Mouse (Mus musculus): ENCODE measurements around the gene Wfdc17.

Gene Wfdc17

GRCm38 (mm10) chr11:83703705-83704104, at the start of gene Wfdc17:
TSS of gene Wfdc17 (plus strand) at chr11:83703991.
- WGBS: 57% methylated on average over 1 of the region's 1 CpGs

DNA sequence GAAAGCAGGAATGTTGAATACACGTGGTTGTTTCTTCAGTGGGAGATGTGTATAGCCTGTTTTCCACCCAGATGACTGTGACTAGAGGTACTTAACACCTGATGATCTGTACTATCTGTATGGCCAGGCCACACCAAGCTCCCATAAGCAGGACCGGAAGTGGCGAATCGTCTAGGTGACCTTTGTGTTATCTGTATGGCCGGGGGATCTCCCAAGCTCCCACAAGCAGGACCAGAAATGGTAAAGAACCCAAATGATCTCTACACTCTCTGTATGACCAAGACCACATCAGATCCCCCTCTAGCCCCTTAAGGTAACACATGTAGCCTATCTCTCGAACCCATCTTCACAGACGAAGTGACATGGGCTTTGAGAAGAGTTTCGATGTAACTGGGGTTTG, 49.2 kb upstream of the Wfdc17 start:
- WGBS: 95% methylated on average over 8 of the region's 8 CpGs

- WGBS: 80% methylated on average over 3 of the region's 3 CpGs
Measured at GRCm38 (mm10) chr11:83657508-83657907, 46.3 kb upstream of the Wfdc17 start.

DNA sequence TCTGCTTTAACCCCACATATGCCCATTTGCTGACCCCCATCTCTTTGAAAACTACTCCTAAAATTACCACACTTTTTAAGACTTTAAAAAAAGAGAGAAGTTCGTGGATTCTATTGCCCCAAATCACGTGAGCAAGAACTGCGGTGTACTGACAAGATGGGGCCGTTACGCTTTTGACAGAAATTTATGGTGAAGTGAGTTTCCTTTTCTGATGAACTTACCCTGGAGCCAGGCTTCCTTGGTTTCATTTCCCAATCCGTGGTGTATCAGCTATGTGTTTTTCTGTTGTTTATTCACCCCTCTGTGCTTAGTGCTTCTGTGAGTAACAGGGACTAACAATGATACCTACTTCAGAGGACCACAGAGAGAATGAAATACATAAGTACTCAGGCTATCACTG, 45.0 kb upstream of the Wfdc17 start:
- WGBS: 78% methylated on average over 6 of the region's 6 CpGs

GRCm38 (mm10) chr11:83662204-83662603, 41.6 kb upstream of the Wfdc17 start, which contains the start of gene Ccl4:
TSS of gene Ccl4 (plus strand) at chr11:83662584.
- 81% methylated on average over 6 of the region's 6 CpGs for WGBS

DNA sequence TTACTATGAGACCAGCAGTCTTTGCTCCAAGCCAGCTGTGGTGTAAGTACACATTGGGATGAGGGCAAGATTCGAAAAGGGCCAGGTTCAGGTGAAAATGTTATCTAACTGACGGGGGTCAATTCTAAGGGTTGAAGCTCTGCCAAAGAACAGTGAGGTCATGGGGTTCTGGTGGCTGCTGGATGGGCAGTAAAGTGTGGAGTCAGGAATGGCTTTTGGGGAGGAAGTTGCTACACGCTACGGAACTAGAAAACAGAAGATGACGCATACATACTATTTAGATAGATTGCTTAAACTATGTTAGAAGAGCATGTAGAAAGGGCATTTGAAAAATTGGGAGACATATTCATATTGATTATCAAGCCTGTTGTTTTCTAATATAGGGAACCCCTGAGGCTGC, 40.3 kb upstream of the Wfdc17 start:
- 91% methylated on average over 5 of the region's 5 CpGs for WGBS

- 41% methylated on average over 1 of the region's 1 CpGs for WGBS
Measured at GRCm38 (mm10) chr11:83675665-83676064, 28.1 kb upstream of the Wfdc17 start.

DNA sequence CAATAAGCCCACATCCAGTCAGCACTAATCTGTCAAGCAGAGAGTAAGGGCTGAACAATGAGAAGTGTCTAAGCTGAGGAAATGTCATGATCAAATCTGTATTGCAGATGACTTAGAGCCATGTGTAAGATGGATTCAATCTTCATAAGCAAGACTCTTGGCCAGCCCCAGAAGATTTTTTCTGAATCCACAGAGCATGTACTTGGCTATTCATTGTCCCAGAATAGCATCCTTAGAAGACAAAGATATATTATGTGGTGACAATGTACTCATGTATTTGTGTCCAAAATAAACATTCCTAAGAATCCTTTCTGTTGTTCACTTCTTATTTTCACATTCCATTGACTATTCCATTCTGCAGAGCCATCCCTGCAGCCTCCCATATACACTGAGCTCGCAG, 13.9 kb upstream of the Wfdc17 start:
- 90% methylated on average over 1 of the region's 1 CpGs for WGBS

GRCm38 (mm10) chr11:83692008-83692407, 11.8 kb upstream of the Wfdc17 start:
- WGBS: 73% methylated on average over 1 of the region's 1 CpGs

- 54% methylated on average over 4 of the region's 4 CpGs for WGBS
Measured at GRCm38 (mm10) chr11:83708715-83709114, 4.9 kb downstream of the Wfdc17 start, which contains the start of gene Wfdc18. TSS of gene Wfdc18 (plus strand) at chr11:83709015.

GRCm38 (mm10) chr11:83709683-83710082, 5.9 kb downstream of the Wfdc17 start:
- 63% methylated on average over 5 of the region's 5 CpGs for WGBS

GRCm38 (mm10) chr11:83712671-83713070, 8.9 kb downstream of the Wfdc17 start:
- WGBS: 76% methylated on average over 1 of the region's 1 CpGs

DNA sequence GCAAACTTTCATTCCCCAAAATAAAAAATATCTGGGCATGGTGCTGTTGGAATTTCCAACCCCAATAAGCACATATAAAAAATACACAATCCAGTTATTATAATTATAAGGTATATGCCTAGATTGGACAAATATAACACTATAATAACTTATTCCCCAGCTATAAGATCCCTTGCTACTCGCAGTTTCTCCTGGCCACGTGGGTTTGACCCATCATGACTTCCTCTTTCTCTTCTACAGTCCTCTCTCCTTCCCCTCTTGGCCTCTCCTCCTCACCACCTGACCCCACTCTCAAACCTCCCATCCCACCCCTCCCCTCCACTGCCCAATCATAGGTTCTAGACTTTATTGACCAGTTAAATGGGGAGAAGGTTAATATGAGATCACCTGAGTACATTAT, 10.1 kb downstream of the Wfdc17 start:
- 76% methylated on average over 2 of the region's 2 CpGs for WGBS

DNA sequence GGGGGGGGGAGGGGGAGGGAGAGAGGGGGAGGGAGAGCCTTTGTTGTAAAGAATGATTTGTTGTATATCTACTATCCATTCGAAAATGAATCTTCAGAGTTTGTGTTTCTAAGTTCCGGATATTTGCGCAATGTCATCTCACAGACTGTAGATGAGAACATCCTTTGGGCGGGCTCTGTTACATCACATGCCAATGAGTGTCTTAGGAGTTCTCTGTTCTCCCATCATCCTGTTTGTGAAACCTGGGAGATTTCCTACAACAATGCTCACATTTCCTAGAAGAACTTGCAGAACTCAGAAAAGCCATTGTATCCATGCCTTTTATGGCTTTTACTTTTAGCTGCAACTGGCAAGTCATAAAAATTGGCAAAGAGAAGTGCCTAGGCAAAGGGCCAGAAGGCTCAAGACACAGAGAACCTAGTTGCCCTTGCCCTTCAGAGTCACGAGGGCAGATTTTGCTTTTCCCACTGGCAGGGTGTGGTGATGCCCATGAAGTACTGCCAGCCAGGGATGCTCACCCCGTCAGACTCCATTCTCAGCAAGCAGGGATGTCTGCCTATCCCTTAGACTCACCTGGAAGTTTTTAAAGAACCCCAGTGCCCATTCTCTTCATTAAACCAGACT, 13.4 kb downstream of the Wfdc17 start:
- 82% methylated on average over 6 of the region's 6 CpGs for WGBS

DNA sequence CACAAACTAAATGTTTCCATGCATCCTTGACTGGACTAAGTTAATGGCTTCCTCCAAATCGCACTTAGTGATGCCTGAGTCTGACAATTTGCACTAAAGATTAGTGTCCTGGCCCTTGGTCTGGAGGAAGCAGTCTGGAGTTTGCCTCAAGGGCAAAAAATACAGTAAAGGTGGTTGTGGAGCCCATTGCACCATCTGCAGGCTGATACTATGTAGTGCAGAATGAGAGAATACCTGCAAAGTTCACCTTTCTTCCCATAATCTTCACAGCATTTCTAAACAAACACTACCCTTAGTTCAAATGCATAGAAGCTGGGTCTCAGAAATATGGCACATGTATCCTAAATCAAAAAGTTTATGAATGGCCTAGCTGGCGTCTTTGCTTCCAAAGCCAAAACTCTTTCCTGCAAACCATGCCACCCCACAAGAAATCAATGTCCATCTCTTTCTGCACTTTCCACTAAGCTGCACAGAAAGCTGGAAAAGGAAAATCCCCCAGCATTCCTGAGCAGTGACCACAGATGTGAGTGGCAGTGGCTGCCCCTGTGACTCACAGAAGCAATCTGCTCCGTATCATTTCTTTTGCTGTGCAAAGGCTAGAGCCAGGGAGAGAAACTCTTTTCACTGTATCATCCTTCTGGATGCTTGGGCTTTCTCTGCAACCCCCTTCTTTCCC, 25.1 kb downstream of the Wfdc17 start:
- WGBS: 74% methylated on average over 3 of the region's 3 CpGs

DNA sequence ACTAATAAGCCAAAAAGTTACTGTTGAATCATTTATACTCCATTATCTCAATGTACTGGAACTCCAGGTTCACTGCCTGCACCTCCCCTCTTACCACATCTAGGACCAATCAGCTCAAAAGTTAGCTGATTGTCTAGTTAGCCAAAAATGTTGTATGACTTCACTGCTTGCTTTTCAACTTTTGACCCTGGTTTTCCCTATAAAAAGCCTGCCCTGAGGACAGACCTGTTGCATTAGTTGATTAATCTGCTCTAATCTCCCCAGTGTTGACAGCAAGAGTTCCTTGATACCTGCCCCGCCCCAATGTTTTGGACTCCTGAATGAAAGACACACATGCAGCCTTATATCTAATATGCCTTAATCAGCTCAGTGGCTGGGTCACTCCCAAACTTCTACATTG, 27.3 kb downstream of the Wfdc17 start:
- WGBS: 97% methylated on average over 1 of the region's 1 CpGs

DNA sequence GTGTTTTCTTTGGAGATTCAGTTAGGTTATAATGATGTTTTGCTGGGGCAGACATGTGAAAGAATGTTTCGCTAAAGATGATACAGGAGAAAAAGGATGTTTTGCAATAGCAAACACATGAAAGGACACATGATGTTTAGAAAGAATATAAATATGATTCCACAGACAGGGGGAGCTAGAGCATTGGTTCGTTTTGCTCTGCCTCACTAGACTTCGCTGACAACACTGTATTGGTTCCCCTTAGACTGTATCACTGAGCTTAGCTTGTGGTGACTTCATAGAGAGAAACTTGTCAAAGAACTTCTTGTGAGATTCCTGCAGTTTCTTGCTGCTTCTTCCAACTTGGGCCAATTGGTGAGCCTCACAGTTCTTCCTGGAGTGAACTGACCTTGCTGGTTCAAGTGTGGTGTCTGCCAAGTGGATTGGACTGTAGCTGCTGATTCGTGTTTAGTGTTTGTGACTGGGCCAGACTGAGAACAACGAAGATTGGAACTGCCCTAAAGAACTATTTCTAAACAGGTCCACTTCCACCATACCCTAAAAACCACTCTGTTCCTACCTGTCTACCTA, 29.4 kb downstream of the Wfdc17 start:
- 74% methylated on average over 5 of the region's 5 CpGs for WGBS

DNA sequence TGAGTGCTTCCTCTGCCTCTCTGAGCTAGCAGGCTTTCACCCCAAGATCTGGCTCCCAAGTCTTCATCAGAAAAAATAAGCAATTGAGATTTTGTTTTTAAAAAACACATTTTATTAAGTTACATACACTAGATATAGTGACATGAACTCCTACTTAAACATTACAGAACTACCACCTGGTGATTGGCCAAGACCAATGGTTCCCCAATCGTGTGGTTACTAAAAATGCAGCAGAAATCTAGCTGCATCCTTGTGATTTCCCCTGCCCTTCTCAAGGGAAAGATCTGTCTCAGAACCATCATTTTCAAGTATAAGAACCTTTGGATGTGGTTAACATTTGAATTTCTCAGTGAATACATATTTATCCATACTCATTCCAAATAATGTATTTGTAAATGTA, 30.4 kb downstream of the Wfdc17 start:
- WGBS: 85% methylated on average over 1 of the region's 1 CpGs

DNA sequence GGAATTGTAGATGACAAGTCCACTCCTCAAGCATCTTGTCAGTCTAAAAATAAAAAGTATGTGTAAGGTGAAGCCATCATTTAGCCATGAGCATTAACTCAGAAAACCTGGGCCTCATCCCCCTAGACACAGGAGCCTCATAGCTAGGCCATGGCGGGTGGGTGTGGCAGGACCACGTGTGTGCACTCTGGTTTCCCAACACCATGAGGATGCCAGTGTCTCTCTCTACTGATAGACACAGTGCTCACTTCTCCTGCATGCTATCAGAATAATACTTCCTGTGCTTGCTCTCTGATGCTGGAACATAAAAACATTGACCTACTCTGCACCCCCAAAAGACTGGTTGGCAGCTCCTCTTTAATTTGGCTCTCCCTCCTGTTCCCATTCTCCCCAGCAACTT, 32.1 kb downstream of the Wfdc17 start:
- 68% methylated on average over 2 of the region's 2 CpGs for WGBS

DNA sequence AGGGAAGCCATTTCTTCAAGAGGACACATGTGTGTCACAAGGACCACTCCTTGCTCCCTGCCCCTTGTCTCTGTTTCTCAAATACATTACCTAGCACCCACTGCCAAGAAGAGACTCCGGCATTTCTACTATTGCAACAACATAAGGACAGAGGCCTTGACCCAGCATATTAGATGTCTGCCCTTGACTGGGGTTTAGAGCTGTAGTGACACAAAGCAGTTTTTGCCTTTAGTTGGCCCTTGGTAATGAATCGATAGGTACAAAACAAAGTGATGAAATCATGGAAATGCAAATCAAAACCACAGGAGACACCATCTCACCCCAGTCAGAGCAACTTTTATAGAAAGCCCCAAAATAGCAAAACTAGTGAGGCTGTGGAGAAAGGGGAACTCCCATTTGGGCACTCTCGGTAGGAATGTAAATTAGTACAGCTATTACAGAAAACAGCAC, 33.3 kb downstream of the Wfdc17 start:
- 59% methylated on average over 3 of the region's 3 CpGs for WGBS

DNA sequence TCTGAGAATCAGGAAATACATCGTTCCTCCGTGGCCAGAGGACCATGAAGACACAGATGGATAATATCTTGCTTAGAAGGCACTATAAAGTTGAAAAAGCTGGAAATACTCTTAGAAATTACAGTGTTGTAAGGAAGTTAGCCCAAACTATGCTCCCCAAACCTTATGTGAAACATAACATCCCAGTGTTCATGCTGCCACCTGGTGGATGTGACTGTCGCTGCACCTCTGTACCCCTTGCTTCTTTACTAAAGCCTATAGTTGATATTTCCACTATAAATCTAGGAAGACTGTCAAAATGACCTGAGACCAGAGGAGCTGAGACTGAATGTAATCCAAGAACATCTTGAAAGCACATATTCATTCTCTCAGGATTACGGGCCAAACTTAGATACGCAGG, 35.5 kb downstream of the Wfdc17 start:
- WGBS: 19% methylated on average over 5 of the region's 5 CpGs

- WGBS: 88% methylated on average over 4 of the region's 4 CpGs
Measured at GRCm38 (mm10) chr11:83740443-83740991, 36.7 kb downstream of the Wfdc17 start.

- 89% methylated on average over 5 of the region's 5 CpGs for WGBS
Measured at GRCm38 (mm10) chr11:83741841-83742240, 38.0 kb downstream of the Wfdc17 start.
